Mouse (Mus musculus) cerebellum, postnatal 36 days (tissue): ENCODE measurements around the gene Izumo1r.

Experiments used
- DNase-seq, 2 experiments: peaks; one replicate each; pipeline ENCODE4 v3.0.0; 2021 to 2022; ENCODE audit warnings: mixed read lengths in 2 of 2

Gene Izumo1r

GRCm38 (mm10) chr9:14866957-14867356 lies 36.8 kb downstream of the Izumo1r start:
- peak; percentile 19 to 32 for DNase-seq

- no peak for DNase-seq
Measured at GRCm38 (mm10) chr9:14864726-14865125, 39.0 kb downstream of the Izumo1r start.

- DNase-seq, result no peak
Measured at GRCm38 (mm10) chr9:14863126-14863525, 40.6 kb downstream of the Izumo1r start.

- peak; percentile 15 to 23 for DNase-seq
Measured at GRCm38 (mm10) chr9:14859868-14860639, 43.7 kb downstream of the Izumo1r start, which contains the start of gene Gpr83. TSS of gene Gpr83 (plus strand) at chr9:14860210.

- no peak for DNase-seq
Measured at GRCm38 (mm10) chr9:14858782-14859181, 45.0 kb downstream of the Izumo1r start.

GRCm38 (mm10) chr9:14858170-14858706 lies 45.5 kb downstream of the Izumo1r start:
- DNase-seq, result no peak

GRCm38 (mm10) chr9:14856922-14857654 lies 46.7 kb downstream of the Izumo1r start:
- peak; percentile 47 to 51 for DNase-seq

GRCm38 (mm10) chr9:14854585-14854984 lies 49.2 kb downstream of the Izumo1r start:
- DNase-seq, result no peak

- no peak for DNase-seq
Measured at GRCm38 (mm10) chr9:14848267-14848935, 55.3 kb downstream of the Izumo1r start.

GRCm38 (mm10) chr9:14846428-14846827 lies 57.3 kb downstream of the Izumo1r start:
- DNase-seq, result no peak

- DNase-seq, result no peak
Measured at GRCm38 (mm10) chr9:14843901-14844300, 59.8 kb downstream of the Izumo1r start.

GRCm38 (mm10) chr9:14843311-14843857 lies 60.4 kb downstream of the Izumo1r start:
- no peak for DNase-seq

- no peak for DNase-seq
Measured at GRCm38 (mm10) chr9:14841878-14842761, 61.6 kb downstream of the Izumo1r start.

GRCm38 (mm10) chr9:14839970-14840369 lies 63.8 kb downstream of the Izumo1r start:
- no peak for DNase-seq

GRCm38 (mm10) chr9:14839527-14839926 lies 64.2 kb downstream of the Izumo1r start:
- no peak for DNase-seq
